In the genomic region with DNA sequence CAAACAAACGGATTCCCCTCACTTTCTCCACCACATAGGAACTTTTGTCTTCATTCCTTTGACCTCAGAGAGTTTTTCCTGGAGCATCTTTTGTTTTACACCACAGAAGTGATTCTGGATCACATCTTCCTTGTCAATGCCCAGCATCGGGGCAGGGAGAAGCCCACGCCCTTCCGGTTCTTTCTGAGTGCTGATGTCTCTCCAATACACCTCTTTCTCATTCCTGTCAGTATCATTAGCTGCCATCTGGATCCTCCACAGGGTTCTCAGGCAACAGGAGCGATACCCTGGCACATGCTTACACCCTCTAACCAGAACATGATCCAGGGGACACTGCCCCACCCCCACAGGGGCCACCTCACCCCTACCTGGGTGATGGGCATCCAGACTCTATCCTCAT, we compare ENCODE assay signal across 18 mouse cellular contexts.
"Had no signal": no experiment of that assay in that cellular context is flagged by ENCODE, and none has a peak within 500 bp of the region (broad histone marks: within the 10 kb centered on the region; RNA-seq: fewer than 3 reads in every experiment).

No protein-coding gene starts in this region.

- H3K4me2 ChIP-seq: intestine, embryonic 15.5 days; limb, embryonic 13.5 days; liver, embryonic 13.5 days; lung, embryonic 14.5 days; midbrain, embryonic 12.5 days had no signal

- DNase-seq: kidney, adult 18-20 months; kidney, postnatal 10 days; kidney, postnatal 4 days; left cerebral cortex, postnatal 4 days; liver, embryonic 13.5 days; lung, embryonic 14.5 days; lung, postnatal 10 days; lung, postnatal 4 days; right cerebral cortex, adult 18-20 months; right cerebral cortex, postnatal 25 days; thymus, adult 2 months; thymus, postnatal 25 days had no signal

- H3K27ac ChIP-seq: intestine, embryonic 15.5 days; layer of hippocampus, adult 2 months; limb, embryonic 13.5 days; liver, embryonic 13.5 days; midbrain, embryonic 12.5 days had no signal

- H3K27me3 ChIP-seq: intestine, embryonic 15.5 days; limb, embryonic 13.5 days; liver, embryonic 13.5 days; megakaryocyte, embryonic 14.5 days had no signal

- H3K36me3 ChIP-seq: intestine, embryonic 15.5 days; limb, embryonic 13.5 days; liver, embryonic 13.5 days; midbrain, embryonic 12.5 days had no signal

- ATAC-seq: intestine, embryonic 15.5 days; midbrain, embryonic 16.5 days had no signal

- H3K9me3 ChIP-seq: intestine, embryonic 15.5 days; limb, embryonic 13.5 days; liver, embryonic 13.5 days; megakaryocyte, embryonic 14.5 days; midbrain, embryonic 12.5 days had no signal

- H3K9ac ChIP-seq: intestine, embryonic 15.5 days; limb, embryonic 13.5 days; liver, embryonic 13.5 days; lung, embryonic 14.5 days; midbrain, embryonic 12.5 days had no signal

- H3K4me3 ChIP-seq: intestine, embryonic 15.5 days; layer of hippocampus, adult 2 months; limb, embryonic 13.5 days; liver, embryonic 13.5 days; megakaryocyte, embryonic 14.5 days; midbrain, embryonic 12.5 days had no signal

- H3K4me1 ChIP-seq: midbrain, embryonic 12.5 days had no signal
